Mouse (Mus musculus): ENCODE data around the gene Lrrc66.

DNA sequence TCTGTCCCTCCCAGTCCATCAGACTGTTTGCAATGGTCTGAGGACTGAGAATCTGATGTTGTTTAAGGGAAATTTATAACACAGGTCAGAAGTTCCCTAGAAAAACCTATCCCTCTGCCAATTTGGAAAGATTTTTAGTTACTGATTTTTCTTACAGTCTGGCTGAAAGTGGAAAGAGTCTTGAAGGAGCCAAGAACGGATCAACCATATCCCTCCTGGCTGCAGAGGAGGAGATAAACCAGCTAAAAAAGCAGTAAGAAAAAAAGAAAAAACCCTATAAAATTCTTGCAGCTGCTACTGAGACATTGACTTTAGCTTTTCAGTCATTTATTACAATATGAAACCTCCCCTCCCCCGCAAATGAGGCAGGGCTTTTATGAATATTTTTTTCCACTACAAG, 34.4 kb upstream of the Lrrc66 start:
- no peak for TF ChIP-seq POLR2A (IDR thresholded peaks at IDR 0.05; ENCODE audit: extremely low read depth, insufficient read depth, low read length)
- TF ChIP-seq CTCF (IDR thresholded peaks at IDR 0.05; ENCODE audit: low read depth, low read length) = no peak
